Mouse (Mus musculus) stomach, postnatal 0 days (tissue): ENCODE data around the gene Ugt2a1. TPM values are rescaled to one million over a fixed set of nuclear protein-coding genes. Genes with fewer than 3 reads are reported as not detected.
"Not testable (repeated sequence)": the region's sequence is repeated elsewhere in the genome, so short reads cannot be mapped to it uniquely, and the experiment has no call there.

Experiments used
- ATAC-seq: fragments of 200-750 bp; cut with Nextera tagmentation; 2 replicates; pipeline ENCODE4 v1.8.0; 2017; ENCODE audit not compliant: low FRiP score, low TSS enrichment
- DNase-seq: peaks from one replicate; pipeline ENCODE4 v3.0.0-alpha.2; 2016; ENCODE audit warnings: low spot score
- H3K27ac ChIP-seq: fragments of 300-500 bp; sonication (generic); replicated peaks from 2 replicates; pipeline ENCODE4 v1.5.1; 2014; ENCODE audit warnings: mild to moderate bottlenecking, control low read depth
- H3K27me3 ChIP-seq: fragments of 300-500 bp; sonication (generic); 2 replicates; pipeline ENCODE4 v1.6.1; 2014; ENCODE audit warnings: low read length; ENCODE audit not compliant: control insufficient read depth, insufficient read depth
- H3K36me3 ChIP-seq: fragments of 300-500 bp; sonication (generic); 2 replicates; pipeline ENCODE4 v1.6.1; 2014; ENCODE audit warnings: low read length, mixed read lengths; ENCODE audit not compliant: control insufficient read depth, insufficient read depth
- H3K4me1 ChIP-seq: fragments of 300-500 bp; sonication (generic); replicated peaks from 2 replicates; pipeline ENCODE4 v1.6.1; 2014; ENCODE audit warnings: antibody characterized with exemption; ENCODE audit not compliant: control insufficient read depth, insufficient read depth
- H3K4me2 ChIP-seq: fragments of 300-500 bp; sonication (generic); replicated peaks from 2 replicates; pipeline ENCODE4 v1.6.1; 2014; ENCODE audit warnings: low read depth, mild to moderate bottlenecking, control low read depth, moderate library complexity
- H3K4me3 ChIP-seq: fragments of 300-500 bp; sonication (generic); 2 replicates; pipeline ENCODE4 v1.5.1; 2014; ENCODE audit warnings: low read depth, low read length, control low read depth
- H3K9ac ChIP-seq: fragments of 300-500 bp; sonication (generic); 2 replicates; pipeline ENCODE4 v1.6.1; 2014; ENCODE audit warnings: mild to moderate bottlenecking, low read length, control low read depth, mixed read lengths
- H3K9me3 ChIP-seq: fragments of 300-500 bp; sonication (generic); 2 replicates; pipeline ENCODE4 v1.6.1; 2016; ENCODE audit warnings: low read length; ENCODE audit not compliant: control insufficient read depth
- CTCF ChIP-seq: IDR thresholded peaks from 2 replicates; pipeline ENCODE4 v1.5.1; 2016; ENCODE audit warnings: antibody characterized with exemption, low read depth, mild to moderate bottlenecking, moderate library complexity
- EP300 ChIP-seq: optimal IDR thresholded peaks from 2 replicates; pipeline ENCODE3; 2016; ENCODE audit warnings: antibody characterized with exemption
- WGBS: fragments of 180-500 bp; shearing (Covaris S2); extraction: QIAGEN DNeasy Blood & Tissue Kit; methylation state at CpG from one replicate; pipeline ENCODE4 v1.1.7; 2014; 5-methylcytosine and 5-hydroxymethylcytosine counted together
- polyA plus RNA-seq: library from polyadenylated mRNA; unstranded; fragments of >200 nt; fragmentation: Nextera tagmentation; extraction: Ambion mirVana; gene quantifications from 2 replicates; pipeline ENCODE4 v1.2.1, GENCODE M21; 2015

The Ugt2a1 gene
- polyA plus RNA-seq, 1 experiment from 2014 or later, result not detected

- no peak for ATAC-seq
- H3K36me3 ChIP-seq, result no peaks in the 10 kb centered on the region
- 50% methylated on average over 1 of the region's 1 CpGs for WGBS
- H3K9me3 ChIP-seq, result no peaks in the 10 kb centered on the region
- no peak for TF ChIP-seq CTCF
- TF ChIP-seq EP300, result peak; percentile 85
- no peak for DNase-seq
- no peak overlapping the region for H3K9ac ChIP-seq
- no peaks in the 10 kb centered on the region for H3K4me1 ChIP-seq
- H3K4me3 ChIP-seq, result no peak overlapping the region
- H3K27ac ChIP-seq, result no peak overlapping the region
- H3K27me3 ChIP-seq, result no peaks in the 10 kb centered on the region
- no peak overlapping the region for H3K4me2 ChIP-seq
Measured at GRCm38 (mm10) chr5:87502687-87503086, 12.0 kb upstream of the Ugt2a1 start.

- no peak overlapping the region for H3K9ac ChIP-seq
- ATAC-seq (no peak), DNase-seq (no peak)
- H3K4me3 ChIP-seq, result no peak overlapping the region
- no peak for TF ChIP-seq CTCF
- no peak for TF ChIP-seq EP300
- H3K4me1 ChIP-seq, result no peaks in the 10 kb centered on the region
- no peak overlapping the region for H3K27ac ChIP-seq
- H3K36me3 ChIP-seq, result no peaks in the 10 kb centered on the region
- no peaks in the 10 kb centered on the region for H3K9me3 ChIP-seq
- no peak overlapping the region for H3K4me2 ChIP-seq
- H3K27me3 ChIP-seq, result no peaks in the 10 kb centered on the region
Measured at GRCm38 (mm10) chr5:87499341-87499740, 8.7 kb upstream of the Ugt2a1 start.

GRCm38 (mm10) chr5:87498936-87499335 lies 8.3 kb upstream of the Ugt2a1 start:
- no peaks in the 10 kb centered on the region for H3K36me3 ChIP-seq
- no peak for TF ChIP-seq EP300
- TF ChIP-seq CTCF, result no peak
- H3K4me3 ChIP-seq, result no peak overlapping the region
- no peak overlapping the region for H3K4me2 ChIP-seq
- no peaks in the 10 kb centered on the region for H3K4me1 ChIP-seq
- no peak for DNase-seq
- H3K27ac ChIP-seq, result no peak overlapping the region
- ATAC-seq, result no peak
- no peak overlapping the region for H3K9ac ChIP-seq
- no peaks in the 10 kb centered on the region for H3K9me3 ChIP-seq
- H3K27me3 ChIP-seq, result no peaks in the 10 kb centered on the region

- not testable (repeated sequence) for H3K27me3 ChIP-seq, H3K27ac ChIP-seq, DNase-seq, H3K4me3 ChIP-seq, H3K4me2 ChIP-seq, H3K4me1 ChIP-seq, H3K36me3 ChIP-seq, H3K9me3 ChIP-seq, H3K9ac ChIP-seq, ATAC-seq
- 80% methylated on average over 1 of the region's 1 CpGs for WGBS
Measured at GRCm38 (mm10) chr5:87486706-87487105, 4.0 kb downstream of the Ugt2a1 start, which contains the start of gene Gm43638. TSS of gene Gm43638 (minus strand) at chr5:87486806.

- Histone ChIP-seq H3K4me3 (no peak within 1 kb of the TSS), H3K36me3 (no peaks in the 10 kb centered on the region), H3K9ac (no peak within 1 kb of the TSS), H3K4me1 (no peaks in the 10 kb centered on the region), H3K27ac (no peak within 1 kb of the TSS), H3K4me2 (no peak within 1 kb of the TSS), H3K9me3 (no peaks in the 10 kb centered on the region), H3K27me3 (no peaks in the 10 kb centered on the region)
- ATAC-seq (no peak), DNase-seq (no peak)
- TF ChIP-seq CTCF (no peak), EP300 (no peak)
- WGBS, result 74% methylated on average over 5 of the region's 5 CpGs
Measured at GRCm38 (mm10) chr5:87482160-87482559, 8.5 kb downstream of the Ugt2a1 start, which contains the start of gene Ugt2a2. TSS of gene Ugt2a2 (minus strand) at chr5:87482260.

- Histone ChIP-seq H3K9ac (no peak overlapping the region), H3K36me3 (no peaks in the 10 kb centered on the region), H3K4me2 (no peak overlapping the region), H3K9me3 (no peaks in the 10 kb centered on the region), H3K27ac (no peak overlapping the region), H3K4me1 (no peaks in the 10 kb centered on the region), H3K4me3 (no peak overlapping the region), H3K27me3 (no peaks in the 10 kb centered on the region)
- TF ChIP-seq EP300 (no peak), CTCF (no peak)
- DNase-seq (no peak), ATAC-seq (no peak)
- WGBS, result 47% methylated on average over 1 of the region's 1 CpGs
Measured at GRCm38 (mm10) chr5:87458810-87459209, 31.9 kb downstream of the Ugt2a1 start.
